Mouse (Mus musculus) monocyte, adult 59 days (primary cell): Measurements from ENCODE around the gene Ptgfrn. TPM values are rescaled to one million over a fixed set of nuclear protein-coding genes. Genes with fewer than 3 reads are reported as not detected.

Experiments
- total RNA-seq, 2 experiments: library from RNA; stranded (reverse); gene quantifications; one replicate each; pipeline ENCODE4 v1.2.4; 2023

Ptgfrn gene
- 1 to 10 TPM; 6.2 to 8.3 TPM for total RNA-seq

GRCm38 (mm10) chr3:101110043-101110837 is at the start of gene Ptgfrn:
Gene Ptgfrn (minus strand): TSS chr3:101110278.

GRCm38 (mm10) chr3:101029339-101029738 is 80.7 kb downstream of the Ptgfrn start, which contains the start of gene Cd101:
Gene Cd101 (minus strand): TSS chr3:101029556.

Other genes with a start within 250 kb of the Ptgfrn start
- 1 to 10 TPM; 1.9 to 2.0 TPM for gene Trim45, start 188.1 kb downstream of the Ptgfrn start, total RNA-seq
- gene Ttf2, start 140.6 kb downstream of the Ptgfrn start, total RNA-seq, result 1 to 10 TPM; 8.7 to 9.1 TPM
- 1 to 10 TPM; 1.6 to 2.0 TPM for gene Cd101, start 80.7 kb downstream of the Ptgfrn start, total RNA-seq
- gene Cd2, start 177.7 kb upstream of the Ptgfrn start, total RNA-seq, result 1 to 10 TPM; 5.0 to 9.1 TPM